Comparison of ENCODE assay signal across 13 mouse cellular contexts in genomic region chr7:101329606-101330005, GRCm38 (mm10). TPM values are rescaled to one million over a fixed set of nuclear protein-coding genes. Genes with fewer than 3 reads are reported as not detected.
DNase-seq lines count a peak whose midpoint lies in the region; ATAC-seq and TF ChIP-seq lines count a peak whose summit lies in the region.
"Had no signal": no experiment of that assay in that cellular context is flagged by ENCODE, and none has a peak within 500 bp of the region (broad histone marks: within the 10 kb centered on the region; RNA-seq: fewer than 3 reads in every experiment).

No protein-coding gene starts in this region.

- TF ChIP-seq CTCF in cerebellum, adult 2 months (IDR thresholded peaks at IDR 0.05; ENCODE audit: borderline replicate concordance, insufficient read depth, low read depth, low read length) = no peak
- TF ChIP-seq CTCF in lung, adult 2 months (IDR thresholded peaks at IDR 0.05; ENCODE audit: insufficient read depth, low read length) = no peak

- no peak for TF ChIP-seq POLR2A in cerebellum, adult 2 months (IDR thresholded peaks at IDR 0.05; ENCODE audit: borderline replicate concordance, insufficient read depth, low read length)
- TF ChIP-seq POLR2A in lung, adult 2 months (IDR thresholded peaks at IDR 0.05; ENCODE audit: borderline replicate concordance, extremely low read depth, low read depth, low read length) = no peak

- H3K4me3 ChIP-seq in cerebellum, adult 2 months (replicated peaks; ENCODE audit: insufficient read depth, low read depth, low read length) = no peak overlapping the region
- no peak overlapping the region for H3K4me3 ChIP-seq in hindbrain, embryonic 13.5 days
- H3K4me3 ChIP-seq in hindbrain, embryonic 11.5 days (ENCODE audit: low read depth, low read length) = no peak overlapping the region
- H3K4me3 ChIP-seq in midbrain, embryonic 10.5 days = no peak overlapping the region
- no peak overlapping the region for H3K4me3 ChIP-seq in midbrain, embryonic 15.5 days
- H3K4me3 ChIP-seq in stomach, embryonic 16.5 days (replicated peaks; ENCODE audit: low read length) = no peak overlapping the region
- no peak overlapping the region for H3K4me3 ChIP-seq in lung, adult 2 months (replicated peaks; ENCODE audit: extremely low read depth, low read depth, low read length)
- H3K4me3 ChIP-seq: embryonic facial prominence, embryonic 15.5 days had no signal

- no peak for ATAC-seq in hindbrain, embryonic 13.5 days (ENCODE audit: low FRiP score)
- ATAC-seq in hindbrain, embryonic 11.5 days (ENCODE audit: low FRiP score) = no peak
- no peak for ATAC-seq in midbrain, embryonic 15.5 days (replicated peaks)
- ATAC-seq in stomach, embryonic 16.5 days (ENCODE audit: insufficient read depth, low FRiP score) = no peak

- no peaks in the 10 kb centered on the region for H3K36me3 ChIP-seq in hindbrain, embryonic 13.5 days
- no peaks in the 10 kb centered on the region for H3K36me3 ChIP-seq in hindbrain, embryonic 11.5 days (ENCODE audit: control insufficient read depth, insufficient read depth, low read length)
- H3K36me3 ChIP-seq in midbrain, embryonic 10.5 days = no peaks in the 10 kb centered on the region
- no peaks in the 10 kb centered on the region for H3K36me3 ChIP-seq in midbrain, embryonic 15.5 days (replicated peaks)
- H3K36me3 ChIP-seq in stomach, embryonic 16.5 days (ENCODE audit: control insufficient read depth, insufficient read depth, low read length) = no peaks in the 10 kb centered on the region
- H3K36me3 ChIP-seq: embryonic facial prominence, embryonic 15.5 days had no signal

- H3K9me3 ChIP-seq in hindbrain, embryonic 13.5 days = no peaks in the 10 kb centered on the region
- H3K9me3 ChIP-seq in hindbrain, embryonic 11.5 days (ENCODE audit: control insufficient read depth, low read length) = no peaks in the 10 kb centered on the region
- H3K9me3 ChIP-seq in midbrain, embryonic 10.5 days (replicated peaks) = no peaks in the 10 kb centered on the region
- H3K9me3 ChIP-seq in midbrain, embryonic 15.5 days = no peaks in the 10 kb centered on the region
- H3K9me3 ChIP-seq in stomach, embryonic 16.5 days (replicated peaks; ENCODE audit: control insufficient read depth, low read length) = no peaks in the 10 kb centered on the region
- H3K9me3 ChIP-seq: embryonic facial prominence, embryonic 15.5 days had no signal

- H3K27me3 ChIP-seq in cerebellum, adult 2 months (ENCODE audit: control insufficient read depth, insufficient read depth, low read length) = no peaks in the 10 kb centered on the region
- no peaks in the 10 kb centered on the region for H3K27me3 ChIP-seq in hindbrain, embryonic 13.5 days
- H3K27me3 ChIP-seq in hindbrain, embryonic 11.5 days (ENCODE audit: control insufficient read depth, insufficient read depth, low read length) = no peaks in the 10 kb centered on the region
- H3K27me3 ChIP-seq in midbrain, embryonic 10.5 days (ENCODE audit: low read depth, poor library complexity, severe bottlenecking) = no peaks in the 10 kb centered on the region; the same call in 1 of the 2 replicates
- H3K27me3 ChIP-seq in midbrain, embryonic 15.5 days (replicated peaks) = no peaks in the 10 kb centered on the region
- no peaks in the 10 kb centered on the region for H3K27me3 ChIP-seq in stomach, embryonic 16.5 days (ENCODE audit: control insufficient read depth, insufficient read depth, low read length)
- H3K27me3 ChIP-seq: embryonic facial prominence, embryonic 15.5 days had no signal

- peak in 1 of 2 experiments; percentile 44 for DNase-seq in cerebellum, adult 2 months
- DNase-seq in cerebellum, postnatal 4 days (ENCODE audit: low spot score in 2 of 2) = no peak
- DNase-seq in hindbrain, embryonic 11.5 days (ENCODE audit: low spot score) = no peak
- no peak for DNase-seq in midbrain, embryonic 10.5 days (ENCODE audit: low spot score)
- no peak for DNase-seq in lung, adult 2 months
- DNase-seq: gastrocnemius, postnatal 10 days; heart, postnatal 4 days; thymus, postnatal 25 days had no signal

- H3K9ac ChIP-seq in hindbrain, embryonic 13.5 days = peak overlapping the region; percentile 43; the same call in 1 of the 2 replicates
- no peak overlapping the region for H3K9ac ChIP-seq in hindbrain, embryonic 11.5 days (ENCODE audit: low read depth, low read length)
- no peak overlapping the region; the same call in 1 of the 2 replicates for H3K9ac ChIP-seq in midbrain, embryonic 15.5 days
- H3K9ac ChIP-seq in stomach, embryonic 16.5 days (ENCODE audit: low read length) = peak overlapping the region; percentile 26; the same call in 1 of the 2 replicates
- H3K9ac ChIP-seq: embryonic facial prominence, embryonic 15.5 days had no signal

- WGBS in cerebellum, adult 2 months = 42% methylated on average over 4 of the region's 4 CpGs
- WGBS in hindbrain, embryonic 13.5 days = 66% methylated on average over 4 of the region's 4 CpGs
- WGBS in hindbrain, embryonic 11.5 days = 71% methylated on average over 4 of the region's 4 CpGs
- 76% methylated on average over 4 of the region's 4 CpGs for WGBS in midbrain, embryonic 10.5 days
- WGBS in midbrain, embryonic 15.5 days = 84% methylated on average over 4 of the region's 4 CpGs
- 65% methylated on average over 4 of the region's 4 CpGs for WGBS in stomach, embryonic 16.5 days
- 80% methylated on average over 4 of the region's 4 CpGs for WGBS in lung, adult 2 months

- peak overlapping the region; percentile 25; the same call in 1 of the 2 replicates for H3K27ac ChIP-seq in cerebellum, adult 2 months (ENCODE audit: insufficient read depth, low read length)
- peak overlapping the region; percentile 76; the same call in 1 of the 2 replicates for H3K27ac ChIP-seq in hindbrain, embryonic 13.5 days
- no peak overlapping the region for H3K27ac ChIP-seq in hindbrain, embryonic 11.5 days (ENCODE audit: low read depth, low read length)
- H3K27ac ChIP-seq in midbrain, embryonic 10.5 days (replicated peaks) = peak overlapping the region; percentile 2; the same call in 1 of the 2 replicates
- H3K27ac ChIP-seq in midbrain, embryonic 15.5 days = no peak overlapping the region
- peak overlapping the region; percentile 27; the same call in 1 of the 2 replicates for H3K27ac ChIP-seq in stomach, embryonic 16.5 days (ENCODE audit: low read length)
- H3K27ac ChIP-seq: embryonic facial prominence, embryonic 15.5 days; macrophage had no signal

- H3K4me1 ChIP-seq in cerebellum, adult 2 months (ENCODE audit: control insufficient read depth, insufficient read depth, low read length) = peaks cover 60% of the 10 kb centered on the region
- peaks cover 23% of the 10 kb centered on the region for H3K4me1 ChIP-seq in hindbrain, embryonic 13.5 days (replicated peaks)
- no peaks in the 10 kb centered on the region for H3K4me1 ChIP-seq in hindbrain, embryonic 11.5 days (replicated peaks; ENCODE audit: control insufficient read depth, insufficient read depth, low read length)
- peaks cover 16% of the 10 kb centered on the region for H3K4me1 ChIP-seq in midbrain, embryonic 10.5 days
- H3K4me1 ChIP-seq in midbrain, embryonic 15.5 days = peaks cover 17% of the 10 kb centered on the region
- H3K4me1 ChIP-seq in stomach, embryonic 16.5 days (ENCODE audit: control insufficient read depth, insufficient read depth, low read length) = peaks cover 33% of the 10 kb centered on the region
- peaks cover 3% of the 10 kb centered on the region; the same call in 1 of the 2 replicates for H3K4me1 ChIP-seq in lung, adult 2 months (ENCODE audit: control insufficient read depth, insufficient read depth, low read length)

- H3K4me2 ChIP-seq in hindbrain, embryonic 13.5 days = no peak overlapping the region
- H3K4me2 ChIP-seq in hindbrain, embryonic 11.5 days (replicated peaks; ENCODE audit: low read depth, low read length) = no peak overlapping the region
- no peak overlapping the region for H3K4me2 ChIP-seq in midbrain, embryonic 15.5 days
- no peak overlapping the region for H3K4me2 ChIP-seq in stomach, embryonic 16.5 days (ENCODE audit: low read depth, low read length)
- H3K4me2 ChIP-seq: embryonic facial prominence, embryonic 15.5 days had no signal

RNA-seq across cellular contexts. Expression of gene Stard10, which starts 12.7 kb away (rescaled TPM):
- 119 and 123 TPM in 2 replicates for polyA plus RNA-seq in cerebellum, adult 2 months (2012; rRNA removed)
- polyA plus RNA-seq in hindbrain, embryonic 13.5 days (2015; fragmentation: Nextera tagmentation; extraction: Ambion mirVana) = 9.7 and 10.0 TPM in 2 replicates
- 8.1 and 8.7 TPM in 2 replicates for polyA plus RNA-seq in hindbrain, embryonic 11.5 days (2014; fragmentation: Nextera tagmentation; extraction: Ambion mirVana)
- polyA plus RNA-seq in midbrain, embryonic 10.5 days (2016; fragmentation: Nextera tagmentation; extraction: Ambion mirVana) = 5.0 and 7.3 TPM in 2 replicates
- polyA plus RNA-seq in midbrain, embryonic 15.5 days (2015; fragmentation: Nextera tagmentation; extraction: Ambion mirVana) = 8.7 and 9.6 TPM in 2 replicates
- 95.6 and 106 TPM in 2 replicates for polyA plus RNA-seq in stomach, embryonic 16.5 days (2015; fragmentation: Nextera tagmentation; extraction: Ambion mirVana)
- 104 and 107 TPM in 2 replicates for polyA plus RNA-seq in lung, adult 2 months (2012; rRNA removed)

RNA-seq across cellular contexts. Expression of gene Arap1, which starts 18.3 kb away (rescaled TPM):
- polyA plus RNA-seq in cerebellum, adult 2 months (2012; rRNA removed) = 41.8 and 44.8 TPM in 2 replicates
- 7.6 and 11.6 TPM in 2 replicates for polyA plus RNA-seq in hindbrain, embryonic 13.5 days (2015; fragmentation: Nextera tagmentation; extraction: Ambion mirVana)
- 13.9 and 14.2 TPM in 2 replicates for polyA plus RNA-seq in hindbrain, embryonic 11.5 days (2014; fragmentation: Nextera tagmentation; extraction: Ambion mirVana)
- 13.6 and 16.3 TPM in 2 replicates for polyA plus RNA-seq in midbrain, embryonic 10.5 days (2016; fragmentation: Nextera tagmentation; extraction: Ambion mirVana)
- polyA plus RNA-seq in midbrain, embryonic 15.5 days (2015; fragmentation: Nextera tagmentation; extraction: Ambion mirVana) = 10.4 and 10.6 TPM in 2 replicates
- polyA plus RNA-seq in stomach, embryonic 16.5 days (2015; fragmentation: Nextera tagmentation; extraction: Ambion mirVana) = 105 and 111 TPM in 2 replicates
- polyA plus RNA-seq in lung, adult 2 months (2012; rRNA removed) = 157 and 188 TPM in 2 replicates

RNA-seq across cellular contexts. Expression of gene Atg16l2, which starts 27.6 kb away (rescaled TPM):
- 60.5 and 62.6 TPM in 2 replicates for polyA plus RNA-seq in cerebellum, adult 2 months (2012; rRNA removed)
- polyA plus RNA-seq in hindbrain, embryonic 13.5 days (2015; fragmentation: Nextera tagmentation; extraction: Ambion mirVana) = 17.5 and 20.8 TPM in 2 replicates
- polyA plus RNA-seq in hindbrain, embryonic 11.5 days (2014; fragmentation: Nextera tagmentation; extraction: Ambion mirVana) = 10.2 and 10.7 TPM in 2 replicates
- 20.9 and 21.6 TPM in 2 replicates for polyA plus RNA-seq in midbrain, embryonic 10.5 days (2016; fragmentation: Nextera tagmentation; extraction: Ambion mirVana)
- polyA plus RNA-seq in midbrain, embryonic 15.5 days (2015; fragmentation: Nextera tagmentation; extraction: Ambion mirVana) = 26.1 and 26.9 TPM in 2 replicates
- polyA plus RNA-seq in stomach, embryonic 16.5 days (2015; fragmentation: Nextera tagmentation; extraction: Ambion mirVana) = 19.6 and 20.0 TPM in 2 replicates
- 23.3 and 28.5 TPM in 2 replicates for polyA plus RNA-seq in lung, adult 2 months (2012; rRNA removed)

Comparison
In these comparisons a context has a peak if more than half of its experiments do, and no peak if none do; other contexts are left out.
1. H3K27ac ChIP-seq: peak in cerebellum, adult 2 months (single experiment), hindbrain, embryonic 13.5 days (single experiment), midbrain, embryonic 10.5 days (single experiment) and stomach, embryonic 16.5 days (single experiment); none in hindbrain, embryonic 11.5 days (single experiment) and midbrain, embryonic 15.5 days (single experiment).
2. H3K9ac ChIP-seq: peak in hindbrain, embryonic 13.5 days (single experiment) and stomach, embryonic 16.5 days (single experiment); none in hindbrain, embryonic 11.5 days (single experiment) and midbrain, embryonic 15.5 days (single experiment).